Mouse (Mus musculus) adrenal gland, adult (tissue): ENCODE data around the gene Gpd1.
"Not testable (repeated sequence)": the region's sequence is repeated elsewhere in the genome, so short reads cannot be mapped to it uniquely, and the experiment has no call there.

Source experiments
- DNase-seq, 2 experiments: peaks; one replicate each; pipeline ENCODE4 v3.0.0; 2022 to 2023; ENCODE audit warnings: low spot score in 1 of 2; ENCODE audit not compliant: inconsistent age in 2 of 2

Gene Gpd1

GRCm38 (mm10) chr15:99700219-99701106, 16.9 kb upstream of the Gpd1 start:
- DNase-seq = peak; percentile 45 to 74

- DNase-seq = not testable (repeated sequence)
Observed at GRCm38 (mm10) chr15:99701640-99701998, 15.7 kb upstream of the Gpd1 start.

GRCm38 (mm10) chr15:99701999-99702900, 15.1 kb upstream of the Gpd1 start, which contains the start of gene Smarcd1:
Gene Smarcd1 (plus strand): TSS chr15:99702129.
- DNase-seq = peak; percentile 94 to 98

DNA sequence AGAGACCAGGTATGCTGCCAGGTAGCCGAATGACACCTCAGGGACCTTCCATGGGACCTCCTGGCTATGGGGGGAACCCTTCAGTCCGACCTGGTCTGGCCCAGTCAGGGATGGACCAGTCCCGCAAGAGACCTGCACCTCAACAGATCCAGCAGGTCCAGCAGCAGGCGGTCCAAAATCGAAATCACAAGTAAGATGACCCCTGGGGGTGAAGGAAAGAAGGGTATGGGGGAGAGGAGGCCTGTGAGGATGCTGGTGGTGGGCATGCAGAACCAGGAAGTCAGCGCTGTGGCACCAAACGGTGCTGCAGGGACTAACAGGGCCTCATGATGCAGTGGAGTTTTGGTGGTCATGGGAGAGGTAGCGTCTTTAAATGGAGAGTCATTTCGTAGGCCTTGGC, 14.2 kb upstream of the Gpd1 start:
- peak; percentile 51 to 77 for DNase-seq

DNA sequence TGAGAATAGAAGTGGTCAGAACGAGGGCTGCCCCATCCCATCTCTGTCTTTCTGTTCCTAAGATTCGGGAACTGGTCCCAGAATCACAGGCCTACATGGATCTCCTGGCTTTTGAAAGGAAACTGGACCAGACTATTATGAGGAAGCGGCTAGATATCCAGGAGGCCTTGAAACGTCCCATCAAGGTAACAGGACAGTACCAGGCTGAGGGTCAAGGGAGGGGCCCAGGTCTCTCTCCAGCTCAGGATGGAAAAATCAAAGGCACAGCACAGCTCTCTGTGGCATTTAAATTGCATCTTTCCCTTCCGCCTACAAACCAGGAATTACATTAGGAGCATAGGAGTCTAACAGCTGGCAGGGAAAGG, 13.7 kb upstream of the Gpd1 start:
- peak; percentile 52 to 85 for DNase-seq

- DNase-seq = peak; percentile 80 to 90
Observed at GRCm38 (mm10) chr15:99704041-99704681, 13.2 kb upstream of the Gpd1 start.

DNA sequence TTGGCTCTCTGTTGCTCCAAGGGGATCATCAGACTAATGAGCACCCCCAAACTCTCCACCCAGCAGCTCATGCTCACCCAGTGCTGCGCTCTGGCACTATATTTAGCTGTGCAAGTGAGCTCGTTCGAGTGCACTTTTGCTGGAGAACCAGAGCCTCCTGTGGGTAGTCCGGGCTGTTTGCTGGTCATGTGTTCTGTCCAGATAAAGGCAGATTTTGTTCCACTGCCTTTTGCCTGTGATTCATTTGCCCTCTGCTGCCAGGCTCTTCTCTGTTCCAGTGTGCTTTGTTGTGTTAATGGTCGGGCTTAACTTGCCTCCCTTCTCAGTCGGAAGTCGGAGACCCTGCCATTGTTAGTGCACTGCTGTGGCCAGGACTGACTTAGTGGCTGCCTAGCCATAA, 12.4 kb upstream of the Gpd1 start:
- peak; percentile 80 to 84 for DNase-seq

DNA sequence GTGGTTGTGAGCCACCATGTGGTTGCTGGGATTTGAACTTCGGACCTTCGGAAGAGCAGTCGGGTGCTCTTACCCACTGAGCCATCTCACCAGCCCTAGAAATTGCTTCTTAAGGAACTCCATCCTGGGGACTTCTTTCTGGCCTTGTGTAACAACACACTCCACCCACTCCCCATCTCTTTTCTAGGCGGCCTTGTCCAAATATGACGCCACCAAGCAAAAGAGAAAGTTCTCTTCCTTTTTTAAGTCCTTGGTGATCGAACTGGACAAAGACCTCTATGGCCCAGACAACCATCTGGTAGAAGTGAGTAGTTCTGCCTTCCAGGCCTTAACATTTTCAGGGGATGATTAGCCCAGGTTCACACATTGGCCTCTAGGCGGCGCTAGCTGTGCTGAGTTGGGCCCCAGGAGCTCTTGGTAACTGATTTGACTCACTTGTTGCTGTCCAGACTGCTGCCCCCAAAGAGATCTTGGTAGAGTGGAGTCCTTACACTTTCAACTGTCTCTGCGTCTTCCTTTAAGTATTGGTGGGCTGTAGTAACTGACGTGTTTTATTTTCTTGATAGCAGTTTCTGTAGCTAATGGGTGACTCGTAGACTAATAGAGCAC, 11.8 kb upstream of the Gpd1 start, which contains the start of gene Gm17349:
TSS of gene Gm17349 (minus strand) at position 51 of the 609 bp plus-strand sequence.
- peak; percentile 84 to 92 for DNase-seq

GRCm38 (mm10) chr15:99708176-99708575, 9.1 kb upstream of the Gpd1 start:
- DNase-seq = no peak

GRCm38 (mm10) chr15:99710221-99711190, 6.8 kb upstream of the Gpd1 start:
- peak; percentile 69 to 87 for DNase-seq

GRCm38 (mm10) chr15:99711491-99711890, 5.8 kb upstream of the Gpd1 start:
- DNase-seq = no peak

GRCm38 (mm10) chr15:99712666-99713559, 4.4 kb upstream of the Gpd1 start:
- peak in 1 of 2 experiments; percentile 69 for DNase-seq

DNA sequence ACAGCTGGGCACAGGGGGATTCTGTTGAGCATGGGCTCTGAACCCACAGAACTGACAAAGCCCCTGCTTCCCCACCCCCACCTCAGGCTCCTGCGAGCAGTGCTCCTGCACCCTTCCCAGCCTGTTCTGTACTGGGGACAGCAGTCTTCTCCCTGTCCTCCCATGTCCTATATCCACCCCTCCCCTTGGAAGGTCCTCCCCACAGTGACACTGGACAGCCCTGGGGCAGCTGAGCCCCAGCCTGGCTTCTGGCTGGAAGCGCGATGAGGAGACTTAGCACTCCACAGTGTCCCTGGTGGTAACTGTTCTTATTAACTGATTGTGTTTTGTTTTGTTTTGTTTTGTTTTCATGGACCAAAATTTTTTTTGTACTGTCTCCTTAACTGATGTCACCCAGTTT, 3.7 kb upstream of the Gpd1 start:
- DNase-seq = peak in 1 of 2 experiments; percentile 58

GRCm38 (mm10) chr15:99714206-99714605, 3.1 kb upstream of the Gpd1 start:
- DNase-seq = peak; percentile 92 to 93

- DNase-seq = peak; percentile 83 to 92
Observed at GRCm38 (mm10) chr15:99714858-99715257, 2.5 kb upstream of the Gpd1 start.

DNA sequence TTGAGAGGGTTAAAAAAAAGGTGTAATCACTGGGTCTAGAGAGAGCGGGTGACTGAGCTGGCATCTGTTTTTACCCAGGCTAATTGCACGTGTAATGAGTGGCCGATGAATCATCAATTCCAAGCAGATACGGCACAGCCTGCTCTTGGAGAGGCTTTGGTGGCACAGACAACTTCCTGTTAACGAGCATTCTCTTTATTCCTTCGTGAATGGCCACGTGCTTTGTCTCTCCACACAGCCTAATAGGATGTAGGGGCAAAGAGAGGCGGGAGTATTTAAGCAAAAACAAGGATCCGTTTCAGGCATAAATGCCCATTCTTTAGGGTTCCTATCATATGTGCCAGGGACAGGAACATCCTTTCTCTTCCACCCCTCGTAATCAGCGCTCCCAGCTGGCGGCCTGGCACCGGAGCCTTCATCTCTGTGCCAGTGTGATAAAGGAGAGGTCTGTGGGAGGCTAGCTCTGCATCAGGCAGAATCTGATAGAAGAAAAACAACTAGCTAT, 1.9 kb upstream of the Gpd1 start:
- peak; percentile 61 to 83 for DNase-seq

DNA sequence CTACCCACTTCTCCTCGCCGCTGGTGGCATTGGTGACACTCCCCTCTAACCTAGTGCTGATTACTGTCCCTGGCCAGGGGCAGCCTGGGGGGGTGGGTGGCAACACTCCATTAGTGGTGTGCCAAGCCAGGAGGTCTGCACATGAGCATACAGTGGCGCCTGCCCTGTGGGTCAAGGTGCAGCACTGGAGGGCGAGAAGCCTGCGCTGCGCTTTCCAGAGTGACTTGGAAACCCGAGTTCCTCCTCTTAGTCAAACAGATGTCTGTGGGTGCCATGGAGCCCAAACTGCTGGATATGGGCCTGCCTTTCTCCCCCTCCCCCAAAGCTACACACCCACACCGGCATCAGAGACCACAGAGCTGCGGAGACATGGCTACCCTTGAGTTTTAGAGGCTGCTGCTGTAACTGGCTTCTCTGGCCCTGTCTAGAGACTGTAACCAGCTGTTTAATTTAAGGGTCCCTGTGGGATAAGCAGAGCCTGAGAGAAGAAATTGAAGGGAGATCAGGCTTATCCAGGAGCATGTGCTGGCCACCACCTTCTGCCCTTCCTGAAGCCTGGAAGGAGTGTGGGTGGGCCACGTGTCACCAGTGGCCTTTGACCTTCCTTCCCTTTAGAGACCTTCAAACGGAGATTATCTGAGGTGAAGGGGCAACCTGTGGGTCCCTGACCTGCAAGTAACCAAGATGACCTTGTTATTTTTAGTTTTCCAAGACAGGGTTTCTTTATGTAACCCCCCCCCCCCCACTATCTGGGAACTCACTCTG, 1.2 kb upstream of the Gpd1 start:
- DNase-seq = peak in 1 of 2 experiments; percentile 74

- peak in 1 of 2 experiments; percentile 47 for DNase-seq
Observed at GRCm38 (mm10) chr15:99716814-99717213, 501 bp upstream of the Gpd1 start.
